Mouse (Mus musculus) E14TG2a.4 (cell line): ENCODE data around the gene Cgnl1.

ENCODE experiments used
- CTCF ChIP-seq: conservative IDR thresholded peaks from 2 replicates; pipeline ENCODE4 v1.5.1; 2014; ENCODE audit warnings: low read length
- POU5F1 ChIP-seq: IDR thresholded peaks from 2 replicates; pipeline ENCODE4 v1.6.1; 2014; ENCODE audit warnings: low read length, borderline replicate concordance

DNA sequence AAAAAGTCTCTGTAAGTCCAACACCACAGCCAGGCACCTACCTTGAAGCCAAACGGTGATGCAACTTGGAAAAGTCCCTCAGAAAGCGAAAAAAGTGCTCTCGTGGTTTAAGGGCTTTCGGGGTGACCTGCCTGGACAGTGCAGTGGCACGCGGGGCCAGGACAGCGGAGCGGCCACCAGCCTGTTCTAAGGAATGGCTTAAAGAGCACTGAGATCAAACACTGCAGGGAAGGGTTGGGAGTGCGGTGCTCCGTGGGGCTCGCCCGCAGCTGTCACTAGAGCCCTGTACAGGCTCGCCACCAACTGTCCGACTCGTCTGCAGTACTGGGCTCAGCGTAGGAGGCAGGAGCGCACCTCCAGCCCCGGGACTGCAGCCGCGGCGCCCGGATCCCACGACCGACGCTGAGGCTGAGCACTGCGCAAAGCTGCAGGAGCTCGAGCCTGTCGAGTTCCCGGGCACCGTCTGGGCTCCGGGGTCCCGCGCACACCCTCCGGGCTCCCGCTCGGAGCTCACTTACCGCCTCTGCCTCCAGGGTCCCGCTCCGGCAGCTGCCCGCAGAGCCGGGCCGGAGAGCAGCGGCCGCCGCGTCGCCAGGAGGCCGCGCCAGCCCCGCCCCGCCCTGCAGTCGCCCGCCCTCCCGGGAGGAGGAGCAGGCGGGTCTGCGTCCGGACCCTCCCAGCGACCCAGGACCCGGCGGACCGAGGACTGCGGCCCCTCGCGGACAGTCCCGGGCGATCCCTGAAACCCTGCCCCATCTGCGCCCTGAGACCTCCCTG is at the start of gene Cgnl1:
- TF ChIP-seq CTCF (no peak), POU5F1 (no peak)
